Mouse (Mus musculus) myocyte (in vitro differentiated cells): ENCODE data around the gene Acsl3. TPM values are rescaled to one million over a fixed set of nuclear protein-coding genes. Genes with fewer than 3 reads are reported as not detected.

Experiments used
- H3K27me3 ChIP-seq: one replicate; pipeline ENCODE4 v1.6.1; 2011; ENCODE audit not compliant: control insufficient read depth, insufficient read depth, insufficient read length
- H3K36me3 ChIP-seq: one replicate; pipeline ENCODE4 v1.6.1; 2011; ENCODE audit not compliant: control insufficient read depth, insufficient read depth
- H3K4me2 ChIP-seq: one replicate; pipeline ENCODE4 v1.6.1; 2011; ENCODE audit warnings: low read depth, control low read depth
- H3K4me3 ChIP-seq: one replicate; pipeline ENCODE4 v1.5.1; 2011; ENCODE audit warnings: mild to moderate bottlenecking, control low read depth, moderate library complexity
- H3K79me2 ChIP-seq: one replicate; pipeline ENCODE4 v1.6.1; 2011; ENCODE audit not compliant: control insufficient read depth, insufficient read depth
- H3ac ChIP-seq: one replicate; pipeline ENCODE4 v1.6.1; 2011; ENCODE audit not compliant: control insufficient read depth, insufficient read length
- CEBPB ChIP-seq: IDR thresholded peaks from 2 replicates; pipeline ENCODE4 v1.6.1; 2011; ENCODE audit warnings: mild to moderate bottlenecking, moderate library complexity; ENCODE audit not compliant: poor library complexity, insufficient read depth, severe bottlenecking
- E2F4 ChIP-seq: IDR thresholded peaks from one replicate; pipeline ENCODE4 v1.6.1; 2011; ENCODE audit warnings: mild to moderate bottlenecking, control low read depth, moderate library complexity; ENCODE audit not compliant: insufficient read depth
- MAX ChIP-seq: IDR thresholded peaks from one replicate; pipeline ENCODE4 v1.6.1; 2011; ENCODE audit warnings: low read depth, mild to moderate bottlenecking, control low read depth
- MYOD1 ChIP-seq, 3 experiments: IDR thresholded peaks; one replicate each; pipeline ENCODE4 v1.6.1; 2011; ENCODE audit warnings: control low read depth in 2 of 3, low read depth in 2 of 3, mild to moderate bottlenecking in 2 of 3, moderate library complexity in 1 of 3; ENCODE audit not compliant: insufficient read length in 2 of 3, control insufficient read depth in 1 of 3
- MYOG ChIP-seq, 3 experiments: IDR thresholded peaks; one replicate each; pipeline ENCODE4 v1.6.1; 2011; ENCODE audit warnings: control low read depth in 2 of 3, low read depth in 2 of 3, mild to moderate bottlenecking in 2 of 3; ENCODE audit not compliant: insufficient read length in 2 of 3, control insufficient read depth in 1 of 3, insufficient read depth in 1 of 3
- POLR2A ChIP-seq: IDR thresholded peaks from one replicate; pipeline ENCODE4 v1.6.1; 2011; ENCODE audit warnings: low read depth, mild to moderate bottlenecking, control low read depth, moderate library complexity; ENCODE audit not compliant: insufficient read length
- POLR2AphosphoS2 ChIP-seq: IDR thresholded peaks from one replicate; pipeline ENCODE4 v1.6.1; 2011; ENCODE audit warnings: low read depth, control low read depth; ENCODE audit not compliant: insufficient read length
- REST ChIP-seq: IDR thresholded peaks from one replicate; pipeline ENCODE4 v1.6.1; 2011; ENCODE audit warnings: mild to moderate bottlenecking, control low read depth, moderate library complexity; ENCODE audit not compliant: insufficient read depth, insufficient read length
- SRF ChIP-seq: IDR thresholded peaks from one replicate; pipeline ENCODE4 v1.6.1; 2011; ENCODE audit warnings: low read depth; ENCODE audit not compliant: control insufficient read depth, insufficient read length
- TCF12 ChIP-seq: IDR thresholded peaks from one replicate; pipeline ENCODE4 v1.6.1; 2011; ENCODE audit warnings: mild to moderate bottlenecking, control low read depth; ENCODE audit not compliant: poor library complexity, insufficient read depth, severe bottlenecking
- TCF3 ChIP-seq: IDR thresholded peaks from one replicate; pipeline ENCODE4 v1.6.1; 2011; ENCODE audit warnings: low read depth, control low read depth; ENCODE audit not compliant: insufficient read length
- USF1 ChIP-seq: IDR thresholded peaks from one replicate; pipeline ENCODE4 v1.6.1; 2011; ENCODE audit warnings: low read depth, mild to moderate bottlenecking, control low read depth, moderate library complexity
- polyA plus RNA-seq: library from polyadenylated mRNA; unstranded; fragments of >200 nt; fragmentation: generic; extraction: Trizol; gene quantifications from one replicate; pipeline ENCODE4 v1.2.1, GENCODE M21; 2012; ENCODE audit warnings: missing spikeins

The Acsl3 gene
- polyA plus RNA-seq, 1 experiment, result 106 TPM

- Histone ChIP-seq H3K27me3 (no peaks in the 10 kb centered on the region), H3K4me2 (no peak overlapping the region), H3K36me3 (no peaks in the 10 kb centered on the region), H3ac (no peak overlapping the region), H3K79me2 (no peaks in the 10 kb centered on the region), H3K4me3 (no peak overlapping the region)
- TF ChIP-seq POLR2A, result no peak
These were observed 10.2 kb upstream of the Acsl3 start for GRCm38 (mm10) chr1:78647317-78647885.

- Histone ChIP-seq H3K4me2 (peak overlapping the region; percentile 61), H3K36me3 (no peaks in the 10 kb centered on the region), H3K4me3 (no peak overlapping the region), H3K27me3 (no peaks in the 10 kb centered on the region), H3ac (no peak overlapping the region), H3K79me2 (no peaks in the 10 kb centered on the region)
- TF ChIP-seq USF1 (no peak), MYOG (IDR thresholded peaks at IDR 0.05; ENCODE audit: control insufficient read depth in 1 of 3, insufficient read depth in 1 of 3, insufficient read length in 2 of 3, low read depth in 2 of 3) (no peak), TCF12 (no peak), POLR2A (no peak), POLR2AphosphoS2 (no peak), MAX (no peak), CEBPB (0 out of 2 replicates have a peak, but pooled peaks have one; percentile 5), TCF3 (no peak), E2F4 (no peak), REST (no peak), SRF (peak; percentile 56), MYOD1 (IDR thresholded peaks at IDR 0.05; ENCODE audit: control insufficient read depth in 1 of 3, insufficient read length in 2 of 3, low read depth in 2 of 3) (no peak)
These were observed 8.2 kb upstream of the Acsl3 start for GRCm38 (mm10) chr1:78649269-78650061.

- Histone ChIP-seq H3ac (no peak overlapping the region), H3K4me3 (no peak overlapping the region), H3K79me2 (peaks cover 36% of the 10 kb centered on the region), H3K27me3 (no peaks in the 10 kb centered on the region), H3K36me3 (peaks cover 3% of the 10 kb centered on the region), H3K4me2 (peak overlapping the region; percentile 30)
- TF ChIP-seq REST (no peak), MYOD1 (IDR thresholded peaks at IDR 0.05; ENCODE audit: control insufficient read depth in 1 of 3, insufficient read length in 2 of 3, low read depth in 2 of 3) (no peak), POLR2AphosphoS2 (no peak), USF1 (no peak), TCF3 (no peak), MYOG (IDR thresholded peaks at IDR 0.05; ENCODE audit: control insufficient read depth in 1 of 3, insufficient read depth in 1 of 3, insufficient read length in 2 of 3, low read depth in 2 of 3) (no peak), CEBPB (no peak), E2F4 (no peak), POLR2A (no peak)
These were observed 1.2 kb upstream of the Acsl3 start for GRCm38 (mm10) chr1:78656472-78656871.

GRCm38 (mm10) chr1:78657021-78657629 lies 500 bp upstream of the Acsl3 start:
- Histone ChIP-seq H3ac (peak overlapping the region; percentile 94), H3K4me3 (peak overlapping the region; percentile 92), H3K27me3 (no peaks in the 10 kb centered on the region), H3K79me2 (peaks cover 43% of the 10 kb centered on the region), H3K36me3 (peaks cover 3% of the 10 kb centered on the region), H3K4me2 (peak overlapping the region; percentile 55)
- TF ChIP-seq E2F4 (no peak), MYOD1 (IDR thresholded peaks at IDR 0.05; ENCODE audit: control insufficient read depth in 1 of 3, insufficient read length in 2 of 3, low read depth in 2 of 3) (peak in 2 of 3 experiments; percentile 9 to 69), CEBPB (no peak)
